Mouse (Mus musculus): Measurements from ENCODE around the gene Mrps34. TPM values are rescaled to one million over a fixed set of nuclear protein-coding genes. Genes with fewer than 3 reads are reported as not detected.

The Mrps34 gene
- polyA plus RNA-seq, 1 experiment: 94.6 TPM

DNA sequence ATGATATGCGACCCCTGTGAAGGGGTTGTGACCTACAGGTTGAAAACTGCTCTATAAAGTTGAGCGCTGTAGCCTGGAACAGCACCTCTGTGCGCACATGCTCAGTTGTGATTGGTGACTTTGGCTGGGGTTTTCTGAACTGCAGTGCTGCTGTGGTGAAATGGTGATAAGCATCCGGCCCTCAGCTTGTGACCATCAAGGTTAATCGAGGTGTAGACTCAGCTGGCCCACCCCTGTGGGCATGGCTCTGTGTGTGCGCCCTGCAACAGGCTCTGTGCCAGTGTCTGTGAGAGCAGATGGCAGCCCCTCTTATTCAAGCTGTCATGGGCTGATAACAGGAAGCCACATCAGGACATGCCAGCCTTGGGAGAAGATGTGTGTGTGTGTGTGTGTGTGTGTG is 35.9 kb upstream of the Mrps34 start:
- DNase-seq (ENCODE audit: low read depth): peak; percentile 54
- no peak for TF ChIP-seq POLR2A (IDR thresholded peaks at IDR 0.05; ENCODE audit: borderline replicate concordance, extremely low read depth, insufficient read depth, insufficient read length, poor library complexity, severe bottlenecking)
- TF ChIP-seq CTCF (IDR thresholded peaks at IDR 0.05; ENCODE audit: borderline replicate concordance, extremely low read depth, insufficient read depth, insufficient read length): no peak

DNA sequence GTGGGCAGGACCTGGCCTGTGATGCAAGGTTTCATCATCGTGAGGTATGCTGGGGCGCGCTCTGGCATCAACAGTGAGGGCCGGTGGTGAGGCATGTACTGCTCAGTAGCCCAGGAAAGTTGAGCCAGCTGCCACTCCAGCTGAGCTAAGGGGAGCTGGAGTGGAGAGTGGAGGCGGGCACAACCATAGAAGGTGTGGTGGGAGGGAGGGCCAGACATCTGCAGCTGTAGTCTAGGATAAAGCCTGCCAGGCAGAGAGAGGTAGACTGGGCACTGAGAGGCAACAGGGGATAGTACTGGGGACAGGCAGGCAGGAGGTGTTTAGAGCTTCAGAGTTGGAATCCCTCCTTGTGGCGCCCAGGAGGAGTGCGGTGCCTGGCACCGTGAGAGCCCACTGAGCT is 34.8 kb upstream of the Mrps34 start:
- no peak for TF ChIP-seq POLR2A (IDR thresholded peaks at IDR 0.05; ENCODE audit: borderline replicate concordance, extremely low read depth, insufficient read depth, insufficient read length, poor library complexity, severe bottlenecking)
- TF ChIP-seq CTCF (IDR thresholded peaks at IDR 0.05; ENCODE audit: borderline replicate concordance, extremely low read depth, insufficient read depth, insufficient read length): no peak
- no peak for DNase-seq (ENCODE audit: low read depth)

DNA sequence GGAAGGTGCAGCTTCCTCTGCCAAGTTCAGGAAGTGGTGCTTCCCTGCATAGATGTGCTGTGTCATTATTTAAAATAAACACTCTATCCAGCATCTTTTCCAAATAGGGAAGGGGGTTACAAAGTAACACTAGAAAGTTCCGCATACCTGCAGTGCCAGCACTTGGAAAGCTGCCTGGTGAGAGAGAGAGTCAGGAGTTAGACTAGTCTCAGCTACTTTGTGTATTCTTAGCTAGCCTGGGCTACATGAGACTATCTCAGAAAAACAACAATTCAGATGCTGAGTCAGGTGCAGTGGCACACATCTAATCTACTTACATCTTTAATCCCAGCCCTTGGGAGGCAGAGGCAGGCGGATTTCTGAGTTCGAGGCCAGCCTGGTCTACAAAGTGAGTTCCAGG is 33.1 kb upstream of the Mrps34 start:
- TF ChIP-seq CTCF (IDR thresholded peaks at IDR 0.05; ENCODE audit: borderline replicate concordance, extremely low read depth, insufficient read depth, insufficient read length) (no peak), POLR2A (IDR thresholded peaks at IDR 0.05; ENCODE audit: borderline replicate concordance, extremely low read depth, insufficient read depth, insufficient read length, poor library complexity, severe bottlenecking) (no peak)
- no peak for DNase-seq (ENCODE audit: low read depth)

DNA sequence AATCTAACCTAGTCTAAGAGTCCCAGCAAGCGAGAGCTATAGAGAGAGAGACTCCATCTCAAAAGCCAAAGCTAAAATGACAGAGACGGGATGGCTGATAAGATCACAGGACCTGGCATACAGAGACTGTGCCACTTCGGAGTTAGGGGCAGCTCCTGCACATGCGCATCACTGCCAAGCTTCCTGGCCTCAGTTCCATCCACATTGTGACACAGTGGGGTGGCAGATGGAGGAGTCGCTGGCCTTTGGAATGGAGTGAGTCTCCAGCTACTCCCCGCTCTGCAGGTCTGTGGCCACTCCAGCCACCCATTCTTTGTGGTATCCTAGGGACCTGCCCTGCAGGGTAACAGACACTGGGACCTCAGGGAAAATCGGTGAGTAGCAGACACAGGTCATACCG is 29.1 kb upstream of the Mrps34 start, which contains the start of gene Igfals:
Igfals (plus strand) TSS at position 222 of the 400 bp plus-strand sequence.
- DNase-seq (ENCODE audit: low read depth): no peak
- TF ChIP-seq POLR2A (IDR thresholded peaks at IDR 0.05; ENCODE audit: borderline replicate concordance, extremely low read depth, insufficient read depth, insufficient read length, poor library complexity, severe bottlenecking) (no peak), CTCF (IDR thresholded peaks at IDR 0.05; ENCODE audit: borderline replicate concordance, extremely low read depth, insufficient read depth, insufficient read length) (no peak)

DNA sequence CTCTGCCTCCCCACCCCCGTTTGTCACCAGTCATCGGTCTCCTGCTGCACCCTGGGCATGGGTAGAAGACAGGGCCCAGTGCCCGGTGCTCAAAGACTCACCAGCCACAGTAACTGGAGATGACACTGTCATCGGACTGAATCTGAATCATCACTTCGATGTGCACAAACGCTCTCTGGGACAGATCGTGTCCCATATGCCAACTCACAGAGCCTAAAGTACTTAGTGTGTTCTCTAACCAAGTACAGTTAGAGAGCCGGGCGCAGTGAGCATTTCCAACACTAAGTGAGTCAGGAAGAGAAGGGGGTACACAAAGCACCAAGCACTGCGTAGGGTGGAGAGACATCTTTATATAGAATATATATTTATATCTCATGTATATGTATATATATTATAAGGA is 27.0 kb upstream of the Mrps34 start:
- DNase-seq (ENCODE audit: low read depth): no peak
- no peak for TF ChIP-seq CTCF (IDR thresholded peaks at IDR 0.05; ENCODE audit: borderline replicate concordance, extremely low read depth, insufficient read depth, insufficient read length)
- no peak for TF ChIP-seq POLR2A (IDR thresholded peaks at IDR 0.05; ENCODE audit: borderline replicate concordance, extremely low read depth, insufficient read depth, insufficient read length, poor library complexity, severe bottlenecking)

DNA sequence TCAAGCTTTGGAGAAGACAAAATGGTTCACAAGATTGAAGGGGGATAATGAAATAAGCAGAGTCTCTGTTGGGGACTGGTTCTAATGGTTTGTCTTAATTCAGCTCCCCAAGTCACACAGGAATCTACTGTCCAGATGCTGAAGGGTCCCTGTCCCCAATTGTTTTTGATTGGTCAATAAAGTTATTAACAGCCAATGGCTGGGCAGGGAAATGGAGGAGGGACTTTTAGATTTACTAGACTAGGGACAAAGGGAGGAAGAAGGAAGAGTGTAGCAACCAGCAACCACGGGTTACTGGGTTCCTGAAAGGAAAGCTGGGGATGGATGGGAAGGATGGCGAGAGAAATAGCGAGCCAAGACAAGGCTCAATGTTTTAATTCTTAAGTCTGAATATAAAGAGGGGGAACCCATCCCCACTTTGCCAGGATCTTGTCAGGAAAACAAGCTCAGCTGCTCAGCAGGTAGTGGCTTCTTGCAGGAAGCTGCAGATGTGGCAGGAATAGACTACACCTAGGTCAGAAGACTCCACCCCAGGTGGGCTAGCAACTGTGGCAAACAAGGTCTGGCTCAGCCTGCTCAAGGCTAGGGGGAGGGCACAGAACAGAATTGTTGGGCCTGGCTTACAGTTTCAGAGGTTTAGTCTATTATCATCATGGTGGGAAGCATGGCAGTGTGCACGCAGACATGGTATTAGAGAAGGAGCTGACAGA is 21.1 kb upstream of the Mrps34 start:
- TF ChIP-seq POLR2A (IDR thresholded peaks at IDR 0.05; ENCODE audit: borderline replicate concordance, extremely low read depth, insufficient read depth, insufficient read length, poor library complexity, severe bottlenecking) (no peak), CTCF (IDR thresholded peaks at IDR 0.05; ENCODE audit: borderline replicate concordance, extremely low read depth, insufficient read depth, insufficient read length) (no peak)
- DNase-seq (ENCODE audit: low read depth): no peak

DNA sequence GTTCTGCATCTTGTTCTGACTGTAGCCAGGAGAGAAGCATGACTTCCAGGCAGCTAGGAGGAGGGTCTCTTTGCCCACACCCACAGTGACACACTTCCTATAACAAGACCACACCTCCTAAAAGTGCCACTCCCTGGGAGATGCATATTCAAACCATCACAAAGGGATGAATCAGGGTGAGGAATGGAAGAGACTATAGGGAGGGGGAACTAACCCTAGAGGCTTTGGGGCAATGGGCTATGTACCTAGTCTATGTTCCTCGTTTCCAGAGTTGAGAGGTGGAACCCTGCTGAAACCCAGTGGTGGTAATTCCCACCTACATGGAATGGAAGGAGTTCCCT is 20.5 kb upstream of the Mrps34 start:
- no peak for DNase-seq (ENCODE audit: low read depth)
- TF ChIP-seq CTCF (IDR thresholded peaks at IDR 0.05; ENCODE audit: borderline replicate concordance, extremely low read depth, insufficient read depth, insufficient read length) (no peak), POLR2A (IDR thresholded peaks at IDR 0.05; ENCODE audit: borderline replicate concordance, extremely low read depth, insufficient read depth, insufficient read length, poor library complexity, severe bottlenecking) (no peak)

DNA sequence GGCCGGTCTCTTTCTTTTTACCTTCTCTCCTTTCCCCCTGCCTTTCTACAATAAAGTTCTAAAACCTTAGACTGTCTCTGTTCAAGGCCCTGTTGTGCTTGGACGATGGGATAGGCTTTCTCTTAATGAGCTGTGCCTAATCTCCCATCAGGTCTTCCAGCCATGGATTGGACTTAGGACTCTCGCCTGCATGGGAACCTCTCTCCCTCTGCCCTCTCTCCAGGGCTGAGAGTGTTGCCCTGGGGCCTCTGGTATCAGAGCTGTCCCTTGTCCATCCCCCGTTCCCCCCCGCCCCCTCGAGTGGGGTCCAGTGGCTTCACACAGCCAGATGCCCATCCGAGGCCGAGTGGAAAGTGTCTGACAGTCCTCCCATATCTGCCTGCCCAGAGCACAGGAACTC is 19.9 kb upstream of the Mrps34 start:
- no peak for TF ChIP-seq CTCF (IDR thresholded peaks at IDR 0.05; ENCODE audit: borderline replicate concordance, extremely low read depth, insufficient read depth, insufficient read length)
- TF ChIP-seq POLR2A (IDR thresholded peaks at IDR 0.05; ENCODE audit: borderline replicate concordance, extremely low read depth, insufficient read depth, insufficient read length, poor library complexity, severe bottlenecking): no peak
- no peak for DNase-seq (ENCODE audit: low read depth)

DNA sequence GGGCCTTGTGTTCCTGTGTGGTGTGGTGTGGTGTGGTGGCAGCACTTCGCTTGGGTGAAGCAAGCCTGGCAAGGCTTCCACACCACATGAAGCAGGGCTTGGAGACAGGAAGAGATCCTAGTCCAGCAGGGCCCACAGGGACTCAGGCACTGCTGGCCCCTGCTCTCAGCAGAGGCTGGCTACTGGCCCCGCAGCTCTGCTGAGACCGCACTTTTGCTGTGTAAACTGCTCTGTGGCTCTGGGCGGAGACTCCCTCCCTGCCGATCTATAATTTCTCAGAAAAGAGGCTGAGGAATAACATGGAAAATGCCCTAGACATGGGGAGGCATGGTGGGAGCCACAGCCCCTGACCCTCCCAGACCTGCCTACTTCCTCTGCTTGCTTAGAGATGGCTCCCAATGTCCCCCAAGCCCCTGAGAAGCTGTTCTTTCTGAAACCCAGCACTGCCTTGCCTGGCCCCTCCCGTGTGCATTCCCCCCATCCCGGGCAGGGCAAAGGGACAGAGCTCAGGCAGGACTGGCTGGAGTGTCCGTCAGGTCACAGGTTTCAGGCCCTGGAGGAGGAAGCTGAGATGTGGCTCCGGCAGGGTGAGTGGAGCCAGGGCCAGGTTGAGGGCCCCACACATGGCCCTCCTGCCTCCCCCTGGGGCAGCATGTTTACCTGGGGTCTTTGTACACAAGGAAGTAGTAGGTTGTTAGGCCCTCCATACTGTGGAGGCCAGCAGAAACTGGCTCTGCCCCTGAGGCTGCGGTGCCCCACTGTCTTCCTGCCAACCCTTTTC is 17.4 kb upstream of the Mrps34 start:
- DNase-seq (ENCODE audit: low read depth): no peak
- TF ChIP-seq CTCF (IDR thresholded peaks at IDR 0.05; ENCODE audit: borderline replicate concordance, extremely low read depth, insufficient read depth, insufficient read length) (no peak), POLR2A (IDR thresholded peaks at IDR 0.05; ENCODE audit: borderline replicate concordance, extremely low read depth, insufficient read depth, insufficient read length, poor library complexity, severe bottlenecking) (no peak)

DNA sequence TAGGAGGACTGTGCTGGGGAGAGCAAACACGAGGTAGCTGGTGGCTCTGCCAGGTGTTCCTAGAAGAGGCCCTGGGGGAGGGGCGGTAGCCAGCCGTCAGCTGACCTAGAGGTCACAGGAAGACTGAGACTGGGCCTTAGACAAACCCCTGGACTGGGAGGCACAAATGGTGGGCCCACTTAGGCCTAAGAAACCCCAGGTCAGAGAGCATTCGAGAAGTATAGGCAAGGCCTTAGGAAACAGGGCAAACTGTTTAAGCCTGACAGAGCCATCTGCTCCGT is 16.9 kb upstream of the Mrps34 start:
- DNase-seq (ENCODE audit: low read depth): no peak
- no peak for TF ChIP-seq CTCF (IDR thresholded peaks at IDR 0.05; ENCODE audit: borderline replicate concordance, extremely low read depth, insufficient read depth, insufficient read length)
- TF ChIP-seq POLR2A (IDR thresholded peaks at IDR 0.05; ENCODE audit: borderline replicate concordance, extremely low read depth, insufficient read depth, insufficient read length, poor library complexity, severe bottlenecking): no peak

DNA sequence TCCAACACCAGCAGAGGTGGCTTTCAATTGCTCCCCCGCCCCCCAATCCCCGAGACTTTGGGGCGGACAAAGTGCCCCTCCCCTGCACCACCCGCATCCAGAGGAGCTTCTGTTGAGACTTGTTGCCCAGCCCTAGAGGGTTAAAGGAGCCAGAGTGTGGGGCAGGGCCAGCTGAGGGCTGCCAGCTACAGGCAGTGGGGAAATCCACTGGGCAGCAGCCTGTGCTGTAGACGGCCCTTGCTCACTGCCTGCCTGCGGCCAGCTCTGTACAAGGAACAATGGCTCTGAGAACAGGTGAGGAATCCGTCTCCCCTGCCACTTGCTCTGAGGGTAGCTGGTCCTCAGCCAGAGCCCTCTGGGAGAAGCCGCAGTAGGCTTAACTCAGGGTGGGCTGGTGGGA is 16.4 kb upstream of the Mrps34 start:
- no peak for DNase-seq (ENCODE audit: low read depth)
- TF ChIP-seq POLR2A (IDR thresholded peaks at IDR 0.05; ENCODE audit: borderline replicate concordance, extremely low read depth, insufficient read depth, insufficient read length, poor library complexity, severe bottlenecking) (no peak), CTCF (IDR thresholded peaks at IDR 0.05; ENCODE audit: borderline replicate concordance, extremely low read depth, insufficient read depth, insufficient read length) (no peak)

All from brain, embryonic 14.5 days (tissue).